Mouse (Mus musculus) forebrain, postnatal 0 days (tissue): Measurements from ENCODE around the gene Gm20458. TPM values are rescaled to one million over a fixed set of nuclear protein-coding genes. Genes with fewer than 3 reads are reported as not detected.
A peak's percentile ranks its signal among the peaks of the same experiment; 100 is the strongest.

Source experiments
- ATAC-seq: fragments of 200-750 bp; cut with Nextera tagmentation; 2 replicates; pipeline ENCODE4 v1.8.0; 2017; ENCODE audit warnings: mild to moderate bottlenecking, moderate library complexity
- DNase-seq: peaks from one replicate; pipeline ENCODE4 v3.0.0-alpha.2; 2015
- H3K27ac ChIP-seq: fragments of 300-500 bp; sonication (generic); 2 replicates; pipeline ENCODE4 v1.5.1; 2014; ENCODE audit warnings: low read depth, mild to moderate bottlenecking, antibody characterized with exemption, low read length, moderate library complexity, mixed read lengths
- H3K27me3 ChIP-seq: fragments of 300-500 bp; sonication (generic); 2 replicates; pipeline ENCODE4 v1.6.1; 2014; ENCODE audit warnings: mild to moderate bottlenecking, low read length, mixed read lengths; ENCODE audit not compliant: insufficient read depth
- H3K36me3 ChIP-seq: fragments of 300-500 bp; sonication (generic); 2 replicates; pipeline ENCODE4 v1.6.1; 2014; ENCODE audit warnings: mild to moderate bottlenecking, moderate library complexity; ENCODE audit not compliant: insufficient read depth
- H3K4me1 ChIP-seq: fragments of 300-500 bp; sonication (generic); 2 replicates; pipeline ENCODE4 v1.6.1; 2014; ENCODE audit warnings: antibody characterized with exemption; ENCODE audit not compliant: insufficient read depth
- H3K4me2 ChIP-seq: fragments of 300-500 bp; sonication (generic); 2 replicates; pipeline ENCODE4 v1.6.1; 2014; ENCODE audit warnings: low read depth, mild to moderate bottlenecking, moderate library complexity
- H3K4me3 ChIP-seq: fragments of 300-500 bp; sonication (generic); 2 replicates; pipeline ENCODE4 v1.5.1; 2014; ENCODE audit warnings: low read depth, low read length, mixed read lengths
- H3K9ac ChIP-seq: fragments of 300-500 bp; sonication (generic); 2 replicates; pipeline ENCODE4 v1.6.1; 2014; ENCODE audit warnings: mild to moderate bottlenecking
- H3K9me3 ChIP-seq: fragments of 300-500 bp; sonication (generic); 2 replicates; pipeline ENCODE4 v1.6.1; 2016; ENCODE audit warnings: low read length
- CTCF ChIP-seq: sonication (generic); IDR thresholded peaks from 2 replicates; pipeline ENCODE4 v1.5.1; 2016; ENCODE audit warnings: antibody characterized with exemption, control low read depth, low read depth
- WGBS: fragments of 180-500 bp; shearing (Covaris S2); extraction: QIAGEN DNeasy Blood & Tissue Kit; methylation state at CpG from one replicate; pipeline ENCODE4 v1.1.7; 2014; 5-methylcytosine and 5-hydroxymethylcytosine counted together
- polyA plus RNA-seq: library from polyadenylated mRNA; unstranded; fragments of >200 nt; fragmentation: Nextera tagmentation; extraction: Ambion mirVana; gene quantifications from 2 replicates; pipeline ENCODE4 v1.2.1, GENCODE M21; 2015
- total RNA-seq: library from RNA; depleted of rRNA; stranded (reverse); fragments of >200 nt; gene quantifications from 2 replicates; pipeline ENCODE4 v1.2.3, GENCODE M21; 2014; rRNA removed

The Gm20458 gene
- total and polyA plus RNA-seq, 2 experiments from 2014 or later, result 10.5 to 10.7 TPM

- 6% methylated on average over 3 of the region's 3 CpGs for WGBS
- no peaks in the 10 kb centered on the region for H3K9me3 ChIP-seq
- ATAC-seq, result peak; percentile 71
Measured at GRCm38 (mm10) chr2:164531169-164531568, 70.4 kb downstream of the Gm20458 start.

GRCm38 (mm10) chr2:164534315-164534714 is 73.5 kb downstream of the Gm20458 start:
- no peak for ATAC-seq
- no peak overlapping the region for H3K9ac ChIP-seq
- WGBS, result 76% methylated on average over 10 of the region's 10 CpGs

More at GRCm38 (mm10) chr2:164531169-164531568, 70.4 kb downstream of the Gm20458 start:
- DNase-seq, result peak; percentile 82
- peak; percentile 94 for TF ChIP-seq CTCF
- Histone ChIP-seq H3K4me3 (no peak overlapping the region), H3K4me1 (no peaks in the 10 kb centered on the region), H3K27me3 (no peaks in the 10 kb centered on the region), H3K27ac (no peak overlapping the region), H3K4me2 (no peak overlapping the region), H3K9ac (no peak overlapping the region), H3K36me3 (no peaks in the 10 kb centered on the region)

GRCm38 (mm10) chr2:164537003-164537402 is 76.2 kb downstream of the Gm20458 start:
- ATAC-seq (no peak), DNase-seq (no peak)
- no peaks in the 10 kb centered on the region for H3K27me3 ChIP-seq
- H3K27ac ChIP-seq, result no peak overlapping the region
- H3K4me3 ChIP-seq, result no peak overlapping the region
- H3K4me2 ChIP-seq, result no peak overlapping the region
- TF ChIP-seq CTCF, result no peak
- H3K36me3 ChIP-seq, result no peaks in the 10 kb centered on the region
- H3K4me1 ChIP-seq, result no peaks in the 10 kb centered on the region
- WGBS, result 87% methylated on average over 4 of the region's 4 CpGs
- no peak overlapping the region for H3K9ac ChIP-seq
- H3K9me3 ChIP-seq, result no peaks in the 10 kb centered on the region

More at GRCm38 (mm10) chr2:164534315-164534714, 73.5 kb downstream of the Gm20458 start:
- TF ChIP-seq CTCF, result no peak
- Histone ChIP-seq H3K27ac (no peak overlapping the region), H3K4me3 (no peak overlapping the region), H3K4me1 (no peaks in the 10 kb centered on the region), H3K4me2 (no peak overlapping the region), H3K27me3 (no peaks in the 10 kb centered on the region), H3K36me3 (no peaks in the 10 kb centered on the region), H3K9me3 (no peaks in the 10 kb centered on the region)
- DNase-seq, result no peak

Other genes starting within 250 kb of the Gm20458 start
- gene Wfdc15b, start 239.3 kb upstream of the Gm20458 start, total RNA-seq, result not detected in 2 replicates
- gene Wfdc15b, start 239.3 kb upstream of the Gm20458 start, polyA plus RNA-seq, result not detected in 2 replicates
- not detected in 2 replicates for gene Svs2, start 222.5 kb upstream of the Gm20458 start, total RNA-seq
- gene Svs2, start 222.5 kb upstream of the Gm20458 start, polyA plus RNA-seq, result not detected in 2 replicates
- gene Svs3b, start 204.3 kb upstream of the Gm20458 start, total RNA-seq, result not detected in 2 replicates
- not detected in 2 replicates for gene Svs3b, start 204.3 kb upstream of the Gm20458 start, polyA plus RNA-seq
- not detected in 2 replicates for gene Svs4, start 182.5 kb upstream of the Gm20458 start, total RNA-seq
- not detected in 2 replicates for gene Svs4, start 182.5 kb upstream of the Gm20458 start, polyA plus RNA-seq
- not detected in 2 replicates for gene Svs3a, start 171.7 kb upstream of the Gm20458 start, total RNA-seq
- not detected in 2 replicates for gene Svs3a, start 171.7 kb upstream of the Gm20458 start, polyA plus RNA-seq
- gene Svs6, start 144.2 kb upstream of the Gm20458 start, total RNA-seq, result not detected in 2 replicates
- gene Svs6, start 144.2 kb upstream of the Gm20458 start, polyA plus RNA-seq, result not detected in 2 replicates
- gene Svs5, start 128.2 kb upstream of the Gm20458 start, total RNA-seq, result not detected in 2 replicates
- not detected in 2 replicates for gene Svs5, start 128.2 kb upstream of the Gm20458 start, polyA plus RNA-seq
- gene Slpi, start 71.9 kb upstream of the Gm20458 start, total RNA-seq, result not detected in 2 replicates
- 0.71 and 0.77 TPM in 2 replicates for gene Slpi, start 71.9 kb upstream of the Gm20458 start, polyA plus RNA-seq
- 0.46 TPM in 1 of 2 replicates, not detected in the other for gene Rbpjl, start 57.8 kb upstream of the Gm20458 start, total RNA-seq
- 0.17 and 0.33 TPM in 2 replicates for gene Rbpjl, start 57.8 kb upstream of the Gm20458 start, polyA plus RNA-seq
- gene Matn4, start 55.8 kb upstream of the Gm20458 start, total RNA-seq, result 6.2 and 6.3 TPM in 2 replicates
- gene Matn4, start 55.8 kb upstream of the Gm20458 start, polyA plus RNA-seq, result 3.3 and 7.1 TPM in 2 replicates
- gene Sdc4, start 17.1 kb upstream of the Gm20458 start, total RNA-seq, result 11.8 and 14.0 TPM in 2 replicates
- 8.0 and 16.5 TPM in 2 replicates for gene Sdc4, start 17.1 kb upstream of the Gm20458 start, polyA plus RNA-seq
- gene Sys1, start 4.0 kb upstream of the Gm20458 start, total RNA-seq, result 88.0 and 167 TPM in 2 replicates
- gene Sys1, start 4.0 kb upstream of the Gm20458 start, polyA plus RNA-seq, result 105 and 110 TPM in 2 replicates
- not detected in 2 replicates for gene Trp53tg5, start 12.8 kb downstream of the Gm20458 start, total RNA-seq
- gene Trp53tg5, start 12.8 kb downstream of the Gm20458 start, polyA plus RNA-seq, result not detected in 2 replicates
- 21.7 and 23.9 TPM in 2 replicates for gene Dbndd2, start 25.1 kb downstream of the Gm20458 start, total RNA-seq
- 10.9 and 17.6 TPM in 2 replicates for gene Dbndd2, start 25.1 kb downstream of the Gm20458 start, polyA plus RNA-seq
- gene Pigt, start 36.6 kb downstream of the Gm20458 start, total RNA-seq, result 47.6 and 77.6 TPM in 2 replicates
- gene Pigt, start 36.6 kb downstream of the Gm20458 start, polyA plus RNA-seq, result 91.0 and 93.8 TPM in 2 replicates
- gene Wfdc2, start 101.4 kb downstream of the Gm20458 start, total RNA-seq, result 1.5 and 6.1 TPM in 2 replicates
- gene Wfdc2, start 101.4 kb downstream of the Gm20458 start, polyA plus RNA-seq, result 4.3 and 7.3 TPM in 2 replicates
- gene Spint3, start 112.5 kb downstream of the Gm20458 start, total RNA-seq, result not detected in 2 replicates
- gene Spint3, start 112.5 kb downstream of the Gm20458 start, polyA plus RNA-seq, result not detected in 2 replicates
- gene Wfdc6a, start 124.5 kb downstream of the Gm20458 start, total RNA-seq, result not detected in 2 replicates
- 0.33 TPM in 1 of 2 replicates, not detected in the other for gene Wfdc6a, start 124.5 kb downstream of the Gm20458 start, polyA plus RNA-seq
- not detected in 2 replicates for gene Eppin, start 132.6 kb downstream of the Gm20458 start, total RNA-seq
- 0.19 TPM in 1 of 2 replicates, not detected in the other for gene Eppin, start 132.6 kb downstream of the Gm20458 start, polyA plus RNA-seq
- gene Wfdc6b, start 152.6 kb downstream of the Gm20458 start, total RNA-seq, result not detected in 2 replicates
- not detected in 2 replicates for gene Wfdc6b, start 152.6 kb downstream of the Gm20458 start, polyA plus RNA-seq
- not detected in 2 replicates for gene Wfdc8, start 152.7 kb downstream of the Gm20458 start, total RNA-seq
- not detected in 2 replicates for gene Wfdc8, start 152.7 kb downstream of the Gm20458 start, polyA plus RNA-seq
- gene Wfdc16, start 177.8 kb downstream of the Gm20458 start, total RNA-seq, result not detected in 2 replicates
- not detected in 2 replicates for gene Wfdc16, start 177.8 kb downstream of the Gm20458 start, polyA plus RNA-seq
- gene Wfdc10, start 195.1 kb downstream of the Gm20458 start, total RNA-seq, result not detected in 2 replicates
- not detected in 2 replicates for gene Wfdc10, start 195.1 kb downstream of the Gm20458 start, polyA plus RNA-seq
- gene Wfdc9, start 195.6 kb downstream of the Gm20458 start, total RNA-seq, result not detected in 2 replicates
- gene Wfdc9, start 195.6 kb downstream of the Gm20458 start, polyA plus RNA-seq, result not detected in 2 replicates
- gene Wfdc11, start 213.1 kb downstream of the Gm20458 start, total RNA-seq, result not detected in 2 replicates
- not detected in 2 replicates for gene Wfdc11, start 213.1 kb downstream of the Gm20458 start, polyA plus RNA-seq
- not detected in 2 replicates for gene Wfdc13, start 224.1 kb downstream of the Gm20458 start, total RNA-seq
- not detected in 2 replicates for gene Wfdc13, start 224.1 kb downstream of the Gm20458 start, polyA plus RNA-seq
- not detected in 2 replicates for gene Spint4, start 237.5 kb downstream of the Gm20458 start, total RNA-seq
- not detected in 2 replicates for gene Spint4, start 237.5 kb downstream of the Gm20458 start, polyA plus RNA-seq